Mouse (Mus musculus) neural tube, embryonic 10.5 days (tissue): ENCODE measurements at regions not wholly inside any gene's neighbourhood (a gene's known extent, or its start where the extent isn't known, plus 50 kb on each side); places are given as distances from the start of the nearest gene placed in this dataset.

Experiments used
- DNase-seq: peaks from one replicate; pipeline ENCODE4 v3.0.0-alpha.2; 2017; ENCODE audit warnings: low spot score; ENCODE audit errors: extremely low spot score

DNA sequence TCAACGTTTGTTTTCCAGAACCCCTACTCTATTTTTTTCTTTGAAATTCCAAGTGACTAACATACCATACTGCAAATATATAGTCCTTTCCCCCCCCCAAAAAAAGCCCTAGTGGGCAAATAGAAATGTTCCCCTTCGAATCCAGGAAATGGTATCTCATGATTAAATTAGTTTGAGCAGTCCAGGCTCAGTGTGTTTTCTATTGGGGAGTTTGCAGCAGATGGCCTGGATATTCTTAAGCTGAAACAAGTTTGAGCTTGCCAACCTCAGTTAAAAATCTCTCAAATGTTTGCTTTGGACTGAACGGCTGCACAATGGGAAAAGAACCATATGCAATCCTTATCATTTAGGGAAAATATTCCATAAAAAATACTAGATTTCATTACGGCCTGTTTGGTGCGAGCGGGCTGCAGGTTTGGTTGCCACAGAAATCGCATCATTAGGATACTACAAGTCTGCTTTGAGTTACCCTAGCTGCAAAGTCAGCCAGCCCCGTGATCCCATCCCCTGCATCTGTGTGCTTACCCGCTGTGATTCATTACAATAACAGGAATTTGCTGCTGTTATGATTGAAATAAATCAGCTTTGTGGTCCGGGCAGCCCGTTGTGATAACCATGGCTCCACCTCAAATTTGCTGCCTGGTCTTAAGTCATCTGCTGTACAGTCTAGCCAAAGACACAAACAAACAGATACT, 227.2 kb upstream of the Zfp637 start:
- DNase-seq, result peak; percentile 11

DNA sequence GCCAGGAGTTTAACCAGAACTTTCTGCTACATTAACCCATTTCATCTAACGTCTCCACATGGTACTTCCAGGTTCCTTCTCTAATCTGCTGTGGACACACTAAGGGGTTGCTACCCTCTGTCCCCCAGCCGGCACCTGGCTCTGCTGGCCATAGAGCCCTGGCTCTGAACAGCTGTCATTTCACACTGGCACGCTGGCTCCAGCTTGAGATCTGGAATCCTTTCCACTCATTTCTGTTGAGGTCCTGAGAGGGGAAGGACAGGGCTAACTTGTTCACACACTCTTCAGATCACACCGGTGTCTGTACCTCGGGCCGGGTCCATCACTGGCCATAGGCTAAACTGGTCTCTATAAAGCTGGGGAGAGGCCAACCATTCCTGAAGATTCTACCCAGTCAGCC, 226.6 kb upstream of the Zfp637 start:
- peak; percentile 11 for DNase-seq

DNA sequence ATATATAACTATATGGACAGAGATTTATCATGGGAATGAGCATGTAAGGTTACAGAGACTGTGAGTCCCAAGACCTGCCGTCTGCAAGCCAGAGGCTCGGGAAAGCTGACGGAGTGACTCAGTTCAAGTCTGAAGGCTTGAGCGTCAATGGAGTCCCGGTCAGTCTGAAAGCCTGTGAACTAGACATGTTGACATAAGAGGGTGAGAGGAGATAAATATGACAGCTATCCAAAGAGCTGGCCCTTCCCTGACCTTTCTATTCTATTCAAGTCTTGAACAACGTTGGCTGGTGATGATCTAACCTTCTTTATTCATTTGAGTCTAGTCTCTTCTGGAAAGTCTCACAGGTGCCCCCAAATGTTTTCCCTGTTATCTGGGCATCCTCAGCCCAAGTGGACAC, 223.8 kb upstream of the Zfp637 start:
- DNase-seq, result peak; percentile 8

DNA sequence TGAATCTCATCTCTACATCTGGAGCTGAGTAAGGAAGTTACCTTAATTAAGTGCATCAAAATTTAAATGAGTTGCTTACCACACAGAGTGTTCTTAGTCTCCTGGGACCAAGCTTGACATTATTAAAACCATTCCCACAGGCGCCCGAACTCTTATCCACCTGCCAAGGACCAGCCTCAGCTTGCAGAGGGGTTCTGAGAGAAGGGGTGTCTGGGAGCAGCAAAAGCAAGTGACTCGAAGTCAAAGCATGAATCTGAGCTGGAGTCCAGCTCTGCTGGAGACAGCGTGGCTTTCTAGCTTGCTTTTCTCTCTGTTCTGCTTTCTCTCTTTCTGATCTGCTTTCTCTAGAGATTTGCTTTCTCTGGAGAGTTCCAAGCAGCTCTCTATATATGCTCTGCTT, 223.0 kb upstream of the Zfp637 start:
- peak; percentile 8 for DNase-seq

DNA sequence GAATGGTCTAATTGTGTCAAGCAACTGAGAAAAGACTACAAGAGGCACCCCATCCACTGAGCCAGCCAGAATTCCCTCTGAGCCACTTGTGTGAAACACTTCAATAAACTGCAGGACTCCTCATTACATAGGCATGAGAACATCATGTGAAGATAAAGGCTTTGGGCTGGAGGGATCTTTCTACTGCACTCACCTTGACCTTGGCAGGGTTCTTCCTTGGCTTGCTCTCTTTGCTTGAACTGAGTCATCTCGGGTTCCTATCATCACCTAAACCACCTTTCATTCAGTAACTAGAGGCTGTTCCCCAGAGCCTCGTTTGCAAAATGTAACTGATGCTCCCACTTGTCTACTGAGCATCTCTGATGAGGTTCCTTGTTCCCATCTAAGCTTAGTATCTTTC, 221.4 kb upstream of the Zfp637 start:
- DNase-seq, result no peak

DNA sequence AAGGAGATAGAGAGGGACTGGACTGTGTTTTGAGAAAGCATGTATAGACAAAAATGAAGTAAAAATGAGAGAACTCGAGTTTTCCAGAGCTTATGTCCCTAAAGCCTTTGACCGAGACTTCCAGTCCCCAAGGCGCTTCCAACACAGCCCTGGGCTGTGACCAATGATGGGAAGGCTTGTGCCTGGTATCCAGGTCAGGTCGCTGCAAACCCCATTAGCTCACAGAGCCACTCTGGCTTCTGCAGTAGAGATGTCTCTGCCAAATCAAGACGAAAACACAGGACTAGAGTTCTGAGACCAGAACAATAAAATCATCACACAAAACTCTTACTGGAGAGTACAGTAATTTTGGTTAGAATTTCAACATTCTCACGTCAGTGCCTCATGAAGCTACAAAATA, 218.5 kb upstream of the Zfp637 start:
- no peak for DNase-seq

DNA sequence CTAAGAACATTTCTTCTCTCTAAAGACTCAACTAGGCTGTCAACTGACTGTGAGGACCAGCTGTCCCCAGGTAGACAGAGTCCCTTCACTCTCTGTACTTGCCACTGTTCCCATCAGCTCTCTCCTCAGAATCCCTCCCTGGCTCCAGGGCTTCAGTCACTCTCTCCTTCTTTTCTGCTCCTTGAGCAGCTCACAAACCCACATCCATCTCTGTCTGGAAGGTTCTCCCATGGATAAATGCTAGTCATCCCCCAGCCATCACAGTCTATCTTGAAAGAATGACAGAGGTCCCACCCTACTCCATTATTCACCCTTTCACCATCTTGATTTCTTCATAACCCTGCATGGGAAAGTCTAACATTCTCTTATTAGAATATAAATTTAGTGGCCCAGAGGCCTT, 218.0 kb upstream of the Zfp637 start:
- DNase-seq, result no peak

DNA sequence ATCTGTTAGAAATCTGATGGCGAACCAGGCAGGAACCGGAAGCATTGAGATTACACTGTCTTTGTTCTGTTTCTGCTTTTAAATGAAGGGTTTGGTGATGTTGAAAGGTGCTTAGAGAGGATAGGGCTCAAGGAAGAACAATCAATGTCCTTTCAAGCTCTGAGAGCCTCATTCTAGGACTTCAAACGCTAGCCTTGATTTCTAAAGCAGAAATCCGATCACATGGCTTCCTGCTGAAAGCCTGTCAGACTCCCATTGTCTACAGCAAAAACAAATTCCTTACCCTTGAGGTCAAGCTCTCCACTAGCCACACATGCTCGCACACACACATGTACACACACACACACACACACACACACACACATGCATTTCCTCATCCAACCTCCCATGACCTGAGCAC, 215.3 kb upstream of the Zfp637 start:
- no peak for DNase-seq

DNA sequence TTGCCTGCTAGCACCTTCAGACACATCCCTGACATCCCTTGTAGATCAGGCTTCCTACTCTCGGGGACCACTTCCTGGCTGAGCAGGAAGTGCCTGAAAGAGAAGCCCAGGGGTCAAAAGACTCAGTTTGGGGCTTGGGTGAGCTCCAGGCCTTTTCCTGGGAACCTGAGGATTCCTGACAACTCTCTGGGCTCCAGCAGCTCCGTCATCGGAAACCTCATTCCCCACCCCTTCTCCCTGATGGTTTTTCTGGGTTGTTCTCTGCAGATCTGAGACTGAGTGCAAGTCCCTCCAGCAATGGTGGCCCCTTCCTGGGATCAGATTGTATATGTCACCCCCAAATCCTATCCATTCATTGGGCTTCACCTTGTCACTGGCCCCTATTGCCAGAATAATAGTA, 213.5 kb upstream of the Zfp637 start:
- DNase-seq, result no peak

DNA sequence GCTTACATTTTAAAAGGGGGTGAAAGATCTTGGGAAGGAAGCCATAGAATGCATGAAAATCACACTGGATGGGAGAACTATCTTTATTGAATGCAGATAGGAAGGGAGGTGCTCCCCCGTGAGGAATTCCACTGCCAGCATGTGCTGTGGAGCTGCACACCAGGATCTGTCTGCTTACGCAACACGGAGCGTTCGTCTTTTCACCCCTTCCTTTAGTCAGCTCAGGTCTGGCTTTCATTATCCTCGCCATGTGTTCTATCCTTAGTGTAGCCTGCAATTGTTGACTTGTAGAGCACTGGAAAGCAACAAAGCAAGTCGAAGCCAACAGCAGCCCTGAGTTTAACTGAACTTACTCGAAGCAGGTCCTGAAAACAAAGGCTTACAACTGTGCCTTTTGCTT, 194.4 kb upstream of the Zfp637 start:
- no peak for DNase-seq

DNA sequence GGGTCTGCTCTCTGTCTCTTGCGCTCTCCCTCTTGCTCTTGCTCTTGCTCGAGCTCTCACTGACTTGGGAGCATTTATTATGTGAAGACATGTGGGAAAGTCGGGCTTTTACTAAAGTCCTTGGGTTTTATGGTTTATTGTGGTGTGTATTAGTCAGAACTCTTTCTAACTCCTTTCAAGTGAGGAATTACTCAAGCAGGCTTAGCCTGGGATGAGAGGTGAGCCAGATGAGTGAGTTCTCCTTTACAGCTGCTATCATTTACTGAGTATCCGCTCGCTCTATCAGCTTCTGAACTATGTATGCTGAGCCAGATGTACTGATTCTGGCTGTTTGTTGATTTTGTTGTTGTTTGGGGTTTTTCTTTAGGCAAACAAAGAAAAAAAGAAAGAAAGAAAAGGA, 190.4 kb upstream of the Zfp637 start:
- no peak for DNase-seq

DNA sequence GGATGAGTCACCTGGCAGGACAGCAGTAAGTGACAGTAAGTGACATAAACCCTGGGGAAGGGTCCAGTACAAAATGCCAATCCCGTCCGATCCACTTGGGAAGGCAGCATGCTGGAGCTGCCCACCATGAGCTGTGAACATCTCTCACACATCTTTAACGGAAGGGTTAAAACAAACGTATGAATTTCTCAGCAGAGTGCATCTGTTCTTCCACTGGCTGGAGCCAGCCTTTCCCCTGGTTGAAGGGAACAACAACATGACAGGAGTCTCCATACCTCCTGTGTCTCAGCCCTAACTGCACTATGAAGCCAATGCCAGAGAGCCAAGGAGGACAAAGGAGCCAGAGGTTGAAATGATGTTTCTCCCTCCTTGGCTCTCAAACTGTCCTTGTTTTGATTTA, 189.4 kb upstream of the Zfp637 start:
- no peak for DNase-seq

DNA sequence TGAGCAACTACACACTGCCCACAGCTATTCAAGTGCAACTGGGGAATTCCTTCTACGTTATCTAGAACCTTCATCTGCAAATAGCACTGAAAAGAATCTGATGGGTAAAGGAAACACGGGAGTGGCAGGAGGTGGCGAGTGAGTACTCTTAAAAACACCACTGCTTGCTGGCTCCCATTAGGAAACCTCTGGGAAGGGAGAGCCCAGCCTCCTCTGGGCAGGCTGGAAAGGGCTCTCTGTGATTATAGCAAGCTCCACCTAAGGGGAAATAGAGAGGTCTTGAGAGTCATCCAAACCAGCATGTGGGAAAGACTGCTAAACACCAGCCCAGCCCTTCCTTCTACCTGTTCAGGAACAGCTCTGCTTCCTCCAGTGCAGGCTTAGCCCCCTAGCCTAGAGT, 189.0 kb upstream of the Zfp637 start:
- no peak for DNase-seq

DNA sequence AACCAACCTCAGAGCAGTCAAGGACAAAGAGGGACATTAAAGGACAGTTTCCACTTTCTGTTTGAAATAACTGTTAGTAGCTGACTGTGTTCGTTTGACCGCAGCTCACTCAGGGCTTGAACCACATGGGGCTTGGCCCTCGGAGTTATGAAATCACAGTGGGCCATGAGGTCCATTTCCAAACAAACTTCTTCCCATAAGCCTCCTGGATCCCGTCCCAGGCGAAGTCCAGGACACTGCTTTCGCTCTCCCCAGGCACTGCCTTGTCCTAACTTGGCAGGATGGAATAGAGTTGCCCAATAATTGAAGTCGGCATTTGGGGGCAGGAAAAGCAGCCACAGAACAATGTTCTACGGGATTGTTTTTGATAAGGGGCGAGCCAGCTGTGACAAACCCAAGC, 188.1 kb upstream of the Zfp637 start:
- no peak for DNase-seq

DNA sequence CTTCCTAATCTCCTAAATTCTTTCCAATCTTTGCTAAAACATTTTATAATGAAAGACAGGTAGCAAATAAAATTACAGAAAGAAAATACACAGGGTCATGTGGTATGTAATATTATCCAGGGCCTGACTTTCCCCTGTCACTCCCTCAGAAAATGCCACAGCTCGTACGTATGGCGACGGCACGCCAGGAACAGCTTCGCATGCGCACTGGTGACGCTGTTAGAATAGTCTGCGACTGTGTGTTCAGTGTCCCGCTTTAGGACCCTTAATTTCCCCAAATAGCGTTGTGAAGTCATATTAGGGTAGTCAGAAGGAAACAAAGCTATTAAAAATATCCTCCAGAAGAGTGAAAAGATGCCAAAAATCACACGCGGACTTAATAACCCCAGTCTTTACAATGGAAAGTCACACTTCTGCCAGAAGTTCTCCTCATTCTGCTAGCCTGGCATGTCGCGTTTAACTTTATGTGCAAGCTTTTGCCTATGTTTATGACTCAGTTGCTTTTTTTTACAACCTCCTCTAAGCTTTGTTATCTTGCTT, 187.0 kb upstream of the Zfp637 start:
- no peak for DNase-seq

DNA sequence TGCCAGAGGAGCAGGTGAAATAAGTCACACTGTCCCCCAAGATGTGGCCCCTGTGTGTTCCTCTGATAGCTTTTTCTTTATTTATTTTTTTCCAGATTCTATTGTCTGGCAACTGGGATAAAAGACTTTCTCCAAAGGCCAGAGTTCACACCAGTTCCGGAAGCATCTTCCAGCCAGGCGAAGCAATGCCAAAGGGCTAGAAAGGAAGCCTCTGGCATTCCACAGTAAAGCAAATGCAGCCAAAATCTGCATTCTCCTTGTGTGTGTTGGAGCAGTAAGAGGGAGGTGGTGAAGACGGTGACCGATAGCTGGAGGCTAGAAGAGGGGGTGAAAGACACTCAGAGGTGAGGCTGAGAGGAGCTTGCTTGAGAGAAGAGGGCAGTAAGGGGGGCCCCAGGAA, 185.0 kb upstream of the Zfp637 start:
- DNase-seq, result no peak

DNA sequence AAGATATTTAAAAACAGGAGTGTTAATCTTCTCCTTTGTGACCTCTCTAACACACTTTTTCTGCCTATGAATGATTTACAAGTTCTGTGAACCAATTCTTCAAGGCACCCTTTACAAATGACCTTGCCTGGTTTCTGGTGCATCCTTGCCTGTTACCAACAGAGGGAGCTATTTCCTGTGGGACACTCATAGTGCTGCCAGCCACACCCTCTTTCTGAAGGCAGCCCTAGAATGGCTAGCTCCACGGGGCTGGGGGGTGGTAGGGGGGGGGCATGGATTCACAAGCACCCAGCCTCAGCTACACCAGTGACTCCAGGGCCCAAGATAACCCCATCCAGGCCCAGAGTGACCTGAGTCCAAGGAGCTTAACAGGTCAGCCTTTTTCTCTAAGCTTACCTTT, 180.4 kb upstream of the Zfp637 start:
- DNase-seq, result peak; percentile 43

DNA sequence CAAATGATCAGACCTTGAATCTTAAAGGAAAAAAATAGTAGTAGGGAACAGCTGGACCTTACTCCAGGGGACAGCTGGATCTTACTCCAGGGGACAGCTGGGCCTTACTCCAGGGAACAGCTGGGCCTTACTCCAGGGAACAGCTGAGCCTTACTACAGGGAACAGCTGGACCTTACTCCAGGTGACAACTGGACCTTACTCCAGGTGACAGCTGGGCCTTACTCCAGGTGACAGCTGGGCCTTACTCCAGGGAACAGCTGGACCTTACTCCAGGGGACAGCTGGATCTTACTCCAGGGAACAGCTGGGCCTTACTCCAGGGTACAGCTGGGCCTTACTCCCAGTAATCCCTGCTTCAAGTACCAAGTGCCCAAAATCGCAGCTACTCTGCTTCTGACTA, 178.3 kb upstream of the Zfp637 start:
- DNase-seq, result no peak

DNA sequence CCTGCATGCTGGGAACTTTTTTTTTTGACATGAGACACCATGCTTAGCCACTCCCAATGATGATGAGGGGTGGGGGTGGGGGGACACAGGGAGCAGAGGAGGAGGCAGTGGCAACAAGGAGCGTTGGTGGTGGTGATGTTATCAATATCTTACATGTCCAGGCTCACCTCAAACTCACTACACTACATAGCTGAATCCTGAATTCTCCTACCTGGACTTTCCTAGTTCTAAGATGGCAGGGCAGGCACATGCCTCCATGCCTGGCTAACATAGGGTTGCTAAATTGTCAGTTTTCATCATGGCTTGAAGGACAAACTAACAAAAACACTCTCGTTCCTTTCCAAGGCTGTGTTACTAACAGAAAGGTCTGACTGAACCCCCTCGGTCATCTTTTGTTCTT, 170.6 kb upstream of the Zfp637 start:
- DNase-seq, result no peak

DNA sequence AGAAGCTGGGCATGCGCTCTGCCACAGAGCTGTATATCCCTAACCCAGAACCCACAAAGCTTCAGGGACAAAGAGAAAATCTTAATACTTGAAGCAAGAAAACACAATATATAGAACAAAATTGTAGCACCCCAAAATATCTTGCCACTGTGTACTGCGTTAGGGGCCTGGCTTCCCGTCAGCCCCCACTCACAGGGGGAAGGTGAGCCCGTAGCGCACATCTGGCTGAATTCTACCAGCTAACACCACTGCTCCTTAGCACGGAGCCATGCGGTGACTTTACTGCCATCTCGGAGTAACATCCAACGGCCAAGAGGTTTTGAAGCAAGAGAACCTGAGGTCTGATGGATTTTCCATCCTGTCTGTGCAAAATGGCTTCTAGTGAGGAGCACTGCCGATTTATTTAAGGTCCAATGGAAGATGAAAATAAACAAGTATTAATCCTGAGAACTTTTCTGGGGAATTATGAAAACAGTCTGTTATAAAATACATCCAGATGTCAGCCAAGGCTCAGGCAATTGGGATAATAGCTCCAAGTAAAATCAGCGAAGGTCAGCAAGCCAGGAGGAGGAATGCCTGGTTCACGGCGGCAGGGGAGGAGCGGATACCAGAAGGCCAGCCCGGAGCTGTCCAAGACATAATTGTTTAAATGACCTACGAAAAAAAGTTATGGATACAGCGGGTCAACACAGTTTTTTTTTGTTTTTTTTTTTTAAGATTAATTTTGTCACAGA, 170.0 kb upstream of the Zfp637 start:
- no peak for DNase-seq

DNA sequence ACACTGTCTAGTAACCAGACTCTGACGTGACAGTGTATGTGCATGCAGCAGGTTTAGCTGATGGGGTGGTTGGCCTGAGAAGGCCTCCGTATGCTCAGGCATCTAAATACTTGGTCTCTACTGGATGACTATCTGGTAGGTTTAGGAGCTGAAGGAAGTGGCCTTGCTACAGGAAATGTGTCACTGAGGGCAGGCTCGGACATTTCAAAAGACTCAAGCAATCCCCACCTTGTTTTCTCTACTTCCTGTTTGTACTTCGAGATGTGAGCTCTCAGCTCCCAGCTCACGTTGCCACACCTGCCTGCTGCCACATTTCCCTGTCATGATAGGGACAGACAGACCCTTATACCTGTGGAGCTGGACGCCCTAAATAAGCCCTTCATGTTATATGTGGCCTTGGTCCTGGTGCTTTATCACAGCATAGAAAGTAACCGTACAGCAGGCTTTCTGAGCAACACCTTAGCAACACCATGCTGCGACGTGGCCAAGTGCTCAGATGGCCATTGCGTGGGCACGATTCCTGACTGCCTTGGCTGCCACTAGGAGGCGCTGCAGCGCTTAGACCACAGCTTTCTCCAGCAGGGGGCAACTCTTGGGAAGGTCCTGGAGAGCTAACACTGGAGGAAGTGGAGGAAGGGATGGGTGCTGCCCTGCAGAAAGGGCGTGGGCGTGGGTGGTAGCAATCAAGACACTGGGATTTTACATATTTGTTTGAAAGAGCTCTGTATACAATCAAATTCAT, 165.8 kb upstream of the Zfp637 start:
- DNase-seq, result peak; percentile 67

DNA sequence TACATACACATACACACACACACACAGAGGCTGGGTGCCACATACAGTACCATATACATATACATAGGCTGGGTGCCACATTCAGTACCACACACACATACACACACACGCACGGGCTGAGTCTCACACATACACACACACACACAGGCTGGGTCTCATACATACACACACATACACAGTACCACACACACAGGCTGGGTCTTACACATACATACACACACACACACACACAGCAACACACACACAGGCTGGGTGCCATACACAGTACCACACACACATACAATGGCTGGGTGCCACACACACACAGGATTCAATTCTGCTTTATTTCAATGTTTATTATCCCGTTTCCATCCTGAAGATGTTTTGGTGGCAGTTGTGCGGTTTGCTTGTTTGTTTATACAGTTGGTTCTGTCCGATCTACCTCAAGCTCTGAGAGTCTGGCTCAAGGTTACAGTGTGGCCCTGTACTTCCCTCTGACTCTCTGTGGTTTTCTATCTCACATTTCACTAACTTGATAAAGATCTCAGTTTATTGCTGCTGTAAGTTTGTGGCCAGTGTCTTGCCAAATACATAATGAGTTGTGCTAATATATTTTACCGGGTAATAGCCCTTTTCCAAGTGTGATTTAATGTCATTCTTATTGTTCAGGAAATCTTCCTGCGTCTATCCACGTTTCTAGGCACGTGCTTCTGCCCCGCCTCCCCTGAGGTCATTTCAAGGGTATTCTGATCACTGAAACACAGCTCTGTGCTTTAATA, 164.7 kb upstream of the Zfp637 start:
- DNase-seq, result no peak
